Mouse (Mus musculus) liver, postnatal 0 days (tissue): ENCODE results near the gene Pcca.

Experiments
- CTCF ChIP-seq: sonication (generic); IDR thresholded peaks from 2 replicates; pipeline ENCODE4 v1.5.1; 2016; ENCODE audit warnings: antibody characterized with exemption, low read depth
- EP300 ChIP-seq: IDR thresholded peaks from 2 replicates; pipeline ENCODE4 v1.6.1; 2016; ENCODE audit warnings: antibody characterized with exemption, low read depth, mild to moderate bottlenecking

DNA sequence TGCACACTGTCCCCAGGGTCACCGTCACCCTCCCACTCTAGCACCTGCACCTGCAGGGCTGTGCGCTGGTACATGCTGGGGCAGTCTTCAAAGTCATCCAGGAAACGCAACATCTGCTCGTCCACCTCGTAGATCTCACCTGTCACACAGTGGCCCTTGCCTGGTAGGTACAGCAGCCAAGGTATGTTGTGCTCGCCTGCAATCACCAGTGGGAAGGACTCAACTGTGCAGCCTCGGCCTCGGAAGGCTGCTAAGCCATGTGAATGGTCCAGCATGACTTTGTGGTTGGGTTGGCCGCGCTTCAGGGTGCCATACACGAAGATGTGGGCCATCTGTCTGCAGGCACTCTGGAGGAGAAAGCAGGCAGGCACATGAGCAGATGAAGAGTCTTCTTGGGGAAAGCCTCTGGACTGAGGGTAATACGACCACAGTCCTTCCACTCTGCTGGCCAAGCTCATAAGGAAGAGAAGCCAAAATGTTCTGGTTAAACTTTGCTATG lies 357.4 kb downstream of the Pcca start:
- TF ChIP-seq CTCF: no peak
- no peak for TF ChIP-seq EP300
